Mouse (Mus musculus) midbrain, embryonic 12.5 days (tissue): ENCODE measurements at regions not wholly inside any gene's neighbourhood (a gene's known extent, or its start where the extent isn't known, plus 50 kb on each side); places are given as distances from the start of the nearest gene placed in this dataset.

Experiments
- ATAC-seq: fragments of 200-750 bp; cut with Nextera tagmentation; 2 replicates; pipeline ENCODE4 v1.8.0; 2017; ENCODE audit warnings: low read depth, moderate TSS enrichment, moderate library complexity; ENCODE audit not compliant: low FRiP score
- H3K27ac ChIP-seq: fragments of 300-500 bp; sonication (generic); replicated peaks from 2 replicates; pipeline ENCODE4 v1.5.1; 2016; ENCODE audit warnings: mild to moderate bottlenecking
- H3K27me3 ChIP-seq: fragments of 300-500 bp; sonication (generic); 2 replicates; pipeline ENCODE4 v1.6.1; 2016; ENCODE audit warnings: mild to moderate bottlenecking
- H3K36me3 ChIP-seq: fragments of 300-500 bp; sonication (generic); 2 replicates; pipeline ENCODE4 v1.6.1; 2016
- H3K4me1 ChIP-seq: fragments of 300-500 bp; sonication (generic); 2 replicates; pipeline ENCODE4 v1.6.1; 2016
- H3K4me2 ChIP-seq: fragments of 300-500 bp; sonication (generic); replicated peaks from 2 replicates; pipeline ENCODE4 v1.6.1; 2016; ENCODE audit warnings: mild to moderate bottlenecking, moderate library complexity
- H3K4me3 ChIP-seq: fragments of 300-500 bp; sonication (generic); 2 replicates; pipeline ENCODE4 v1.5.1; 2016; ENCODE audit warnings: mild to moderate bottlenecking
- H3K9ac ChIP-seq: fragments of 300-500 bp; sonication (generic); replicated peaks from 2 replicates; pipeline ENCODE4 v1.6.1; 2016; ENCODE audit warnings: mild to moderate bottlenecking, moderate library complexity
- H3K9me3 ChIP-seq: fragments of 300-500 bp; sonication (generic); 2 replicates; pipeline ENCODE4 v1.6.1; 2016; ENCODE audit warnings: mild to moderate bottlenecking
- WGBS: fragments of 180-500 bp; shearing (Covaris S2); methylation state at CpG from one replicate; pipeline ENCODE4 v1.1.7; 2016; 5-methylcytosine and 5-hydroxymethylcytosine counted together

DNA sequence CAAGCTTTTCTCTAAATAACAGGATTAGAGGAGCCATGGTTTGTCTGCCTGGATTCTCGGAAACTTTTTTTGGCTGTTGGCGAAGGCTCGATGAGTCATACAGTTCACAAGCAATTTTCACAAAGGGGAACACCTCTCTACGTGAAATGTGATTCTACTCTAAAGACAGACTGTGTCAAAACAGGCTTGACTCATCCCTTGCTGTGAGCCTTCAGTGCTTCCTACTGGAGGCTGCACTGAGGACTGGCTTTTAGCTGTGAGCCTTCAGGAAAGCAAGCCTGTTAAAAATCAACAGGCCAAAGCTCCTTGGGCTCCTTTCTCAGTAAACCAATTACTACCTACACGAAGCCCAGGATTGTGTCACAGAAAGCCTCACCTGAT is 330.6 kb downstream of the Klf6 start:
- no peak overlapping the region for H3K27ac ChIP-seq
- no peaks in the 10 kb centered on the region for H3K36me3 ChIP-seq
- no peak overlapping the region for H3K4me3 ChIP-seq
- H3K4me1 ChIP-seq = peaks cover 11% of the 10 kb centered on the region; the same call in 1 of the 2 replicates
- H3K9me3 ChIP-seq = no peaks in the 10 kb centered on the region
- H3K9ac ChIP-seq = no peak overlapping the region
- no peaks in the 10 kb centered on the region for H3K27me3 ChIP-seq
- H3K4me2 ChIP-seq = no peak overlapping the region
- ATAC-seq = no peak
- WGBS = 19% methylated on average over 5 of the region's 5 CpGs

DNA sequence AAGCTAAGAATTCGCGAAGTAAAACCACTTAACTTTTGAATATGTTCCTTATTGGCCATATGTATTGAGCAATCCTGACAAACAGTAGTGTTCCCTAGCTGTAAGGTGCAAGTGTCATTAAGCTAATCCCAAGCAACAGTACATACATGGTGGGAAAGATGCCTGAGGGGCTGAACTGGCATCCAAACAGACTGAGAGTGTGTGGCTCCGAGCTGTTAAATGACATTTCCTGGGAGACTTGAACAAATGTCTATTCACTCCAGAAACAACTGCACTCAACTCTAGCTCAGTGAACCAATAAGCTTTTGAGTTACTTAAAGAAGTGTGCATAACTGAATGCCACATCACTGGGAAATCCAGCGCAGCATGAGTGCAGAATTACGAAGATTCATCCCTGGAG is 335.4 kb downstream of the Klf6 start:
- Histone ChIP-seq H3K4me1 (peaks cover 11% of the 10 kb centered on the region; the same call in 1 of the 2 replicates), H3K9me3 (peaks cover 3% of the 10 kb centered on the region; the same call in 1 of the 2 replicates), H3K27ac (no peak overlapping the region), H3K9ac (no peak overlapping the region), H3K4me3 (no peak overlapping the region), H3K27me3 (no peaks in the 10 kb centered on the region), H3K36me3 (no peaks in the 10 kb centered on the region), H3K4me2 (no peak overlapping the region)
- 76% methylated on average over 5 of the region's 5 CpGs for WGBS
- no peak for ATAC-seq

DNA sequence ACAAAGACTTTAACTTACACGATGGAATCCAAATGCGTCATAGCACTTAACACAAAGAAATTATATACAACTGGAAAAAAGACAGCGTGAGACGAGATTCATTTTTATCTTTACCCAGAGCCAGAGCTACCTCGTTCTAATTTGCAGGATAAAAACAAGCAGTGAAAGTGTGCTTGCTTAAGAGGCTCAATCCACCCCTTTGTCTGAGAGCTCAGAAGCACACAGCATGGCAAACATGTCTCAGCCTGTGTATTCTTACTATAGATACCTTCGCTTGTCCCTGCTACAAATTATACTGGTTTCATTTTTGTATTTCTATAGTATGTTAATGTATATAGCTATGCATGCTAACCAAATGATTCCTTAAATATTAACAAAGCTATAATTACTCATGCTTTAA is 337.8 kb downstream of the Klf6 start:
- no peak overlapping the region for H3K4me2 ChIP-seq
- peaks cover 3% of the 10 kb centered on the region; the same call in 1 of the 2 replicates for H3K9me3 ChIP-seq
- no peak overlapping the region for H3K4me3 ChIP-seq
- H3K4me1 ChIP-seq = 0 out of 2 replicates have a peak, but pooled peaks cover 3% of the 10 kb centered on the region
- no peak for ATAC-seq
- no peak overlapping the region for H3K9ac ChIP-seq
- no peaks in the 10 kb centered on the region for H3K27me3 ChIP-seq
- H3K36me3 ChIP-seq = no peaks in the 10 kb centered on the region
- 70% methylated on average over 6 of the region's 6 CpGs for WGBS
- no peak overlapping the region for H3K27ac ChIP-seq

DNA sequence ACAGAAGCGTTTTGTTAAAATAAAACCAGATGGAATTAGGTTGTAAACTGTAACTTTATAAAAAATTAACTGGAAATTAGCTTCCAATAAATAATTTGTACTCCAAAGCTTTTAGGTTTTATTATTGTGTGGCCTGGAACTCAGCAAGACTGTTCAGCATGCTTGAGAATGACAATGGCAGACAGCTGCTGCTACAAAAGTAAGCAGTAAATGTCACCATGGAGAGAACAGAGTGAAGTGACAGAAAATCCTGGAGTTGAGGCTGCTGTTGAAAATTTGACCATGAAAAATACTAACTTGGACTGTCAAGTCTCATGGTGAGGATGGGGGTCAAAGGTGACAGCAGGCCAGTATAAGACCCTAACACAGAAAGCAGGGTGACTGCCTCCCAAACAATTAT is 340.2 kb downstream of the Klf6 start:
- H3K36me3 ChIP-seq = no peaks in the 10 kb centered on the region
- no peak overlapping the region for H3K4me2 ChIP-seq
- H3K27ac ChIP-seq = no peak overlapping the region
- ATAC-seq = no peak
- WGBS = 88% methylated on average over 1 of the region's 1 CpGs
- no peak overlapping the region for H3K9ac ChIP-seq
- H3K4me1 ChIP-seq = no peaks in the 10 kb centered on the region
- peaks cover 3% of the 10 kb centered on the region; the same call in 1 of the 2 replicates for H3K9me3 ChIP-seq
- H3K27me3 ChIP-seq = no peaks in the 10 kb centered on the region
- H3K4me3 ChIP-seq = no peak overlapping the region

DNA sequence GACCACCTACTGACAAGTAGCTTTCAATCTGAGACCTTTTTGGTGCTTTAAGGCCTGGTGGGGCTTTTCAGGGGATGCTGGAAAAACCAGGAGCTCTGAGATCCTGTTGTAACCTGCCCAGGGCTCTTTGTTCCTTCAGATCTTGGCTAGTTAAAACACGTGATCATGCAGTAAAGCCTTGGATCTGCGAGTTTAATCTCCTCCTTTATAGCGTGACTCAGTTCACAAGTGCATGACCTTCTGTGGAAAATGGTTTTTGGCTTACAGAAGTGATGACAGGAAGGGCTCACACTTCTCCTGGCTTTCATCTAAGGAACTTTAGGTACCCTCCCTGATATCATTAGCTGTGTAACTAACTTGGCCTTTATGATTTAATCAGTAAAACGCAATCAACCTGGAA is 343.1 kb upstream of the Pitrm1 start:
- Histone ChIP-seq H3K36me3 (no peaks in the 10 kb centered on the region), H3K27ac (no peak overlapping the region), H3K4me1 (no peaks in the 10 kb centered on the region), H3K9me3 (no peaks in the 10 kb centered on the region), H3K27me3 (no peaks in the 10 kb centered on the region), H3K9ac (no peak overlapping the region), H3K4me2 (no peak overlapping the region), H3K4me3 (no peak overlapping the region)
- no peak for ATAC-seq
- 85% methylated on average over 4 of the region's 4 CpGs for WGBS

DNA sequence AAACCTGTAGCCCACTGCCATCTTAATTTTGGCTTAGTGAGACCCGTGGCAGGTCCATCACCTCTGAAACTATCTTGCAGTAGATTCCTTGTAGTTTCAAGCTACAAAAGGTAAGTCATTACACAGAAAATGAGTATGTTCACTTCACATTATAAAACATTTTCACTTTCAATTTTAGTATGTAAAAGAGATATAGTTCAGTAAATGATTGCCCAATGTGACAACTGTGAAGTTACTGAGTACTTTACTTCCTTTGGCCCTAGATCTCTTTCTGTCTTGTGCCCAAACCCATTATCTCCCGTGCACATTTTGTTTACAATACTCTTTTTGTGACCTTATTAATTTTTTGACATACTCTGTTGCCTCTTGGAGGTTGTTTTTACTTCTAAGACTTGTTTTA is 335.4 kb upstream of the Pitrm1 start:
- Histone ChIP-seq H3K9me3 (no peaks in the 10 kb centered on the region), H3K9ac (no peak overlapping the region), H3K27me3 (no peaks in the 10 kb centered on the region), H3K36me3 (no peaks in the 10 kb centered on the region), H3K4me3 (no peak overlapping the region), H3K4me1 (no peaks in the 10 kb centered on the region), H3K4me2 (no peak overlapping the region), H3K27ac (no peak overlapping the region)
- no peak for ATAC-seq
- WGBS = 87% methylated on average over 2 of the region's 2 CpGs

DNA sequence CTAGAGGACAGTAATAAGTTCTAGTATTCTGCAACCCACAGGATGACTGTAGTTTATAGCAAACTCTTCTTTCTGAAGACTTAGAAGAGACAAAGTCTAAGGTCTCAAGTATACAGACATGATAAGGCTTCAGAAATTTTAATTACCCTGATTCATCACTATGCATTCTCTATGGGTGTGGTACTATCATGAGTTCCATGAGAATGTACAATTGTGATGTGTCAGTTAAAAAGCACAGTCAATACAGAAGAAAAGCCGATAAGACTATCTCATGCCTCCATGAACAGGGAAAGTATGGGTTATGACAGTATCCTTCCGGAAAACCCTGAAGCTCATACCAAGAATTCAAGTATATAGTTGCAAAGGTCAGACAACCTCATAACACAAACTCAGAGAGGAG is 333.8 kb upstream of the Pitrm1 start:
- Histone ChIP-seq H3K9ac (no peak overlapping the region), H3K9me3 (no peaks in the 10 kb centered on the region), H3K27me3 (no peaks in the 10 kb centered on the region), H3K4me1 (no peaks in the 10 kb centered on the region), H3K27ac (no peak overlapping the region), H3K4me2 (no peak overlapping the region), H3K4me3 (no peak overlapping the region), H3K36me3 (no peaks in the 10 kb centered on the region)
- ATAC-seq = no peak
- 91% methylated on average over 2 of the region's 2 CpGs for WGBS

DNA sequence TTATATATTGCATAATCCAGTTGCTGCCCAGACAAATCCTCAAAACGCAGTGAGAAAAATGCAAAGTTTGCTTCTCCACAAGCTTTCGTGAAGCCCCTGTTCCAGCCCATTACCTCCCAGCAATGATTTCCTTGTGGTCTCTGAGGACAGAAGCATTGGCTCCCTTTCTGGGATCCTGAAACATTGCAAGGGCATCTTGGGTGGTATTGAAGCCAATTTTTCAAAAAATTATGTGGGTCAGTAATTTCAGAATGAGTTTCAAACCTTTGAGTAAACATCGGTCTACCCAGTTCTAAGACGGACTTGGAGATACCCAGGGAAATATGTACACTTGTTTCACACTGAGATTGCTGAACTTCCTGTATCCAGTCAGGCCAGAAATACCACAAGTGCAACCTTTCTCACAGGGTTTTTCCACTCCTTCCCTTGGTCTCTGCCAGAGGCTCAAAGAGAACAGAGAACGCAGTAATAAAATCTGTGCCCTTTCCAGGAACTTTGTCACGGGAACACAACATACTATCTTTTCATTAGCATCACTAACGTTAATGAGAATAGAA is 321.8 kb upstream of the Pitrm1 start:
- ATAC-seq = no peak
- Histone ChIP-seq H3K9ac (no peak overlapping the region), H3K27ac (no peak overlapping the region), H3K4me1 (no peaks in the 10 kb centered on the region), H3K4me3 (no peak overlapping the region), H3K9me3 (no peaks in the 10 kb centered on the region), H3K4me2 (no peak overlapping the region), H3K27me3 (0 out of 2 replicates have a peak, but pooled peaks cover 6% of the 10 kb centered on the region), H3K36me3 (no peaks in the 10 kb centered on the region)
- WGBS = 86% methylated on average over 7 of the region's 7 CpGs

DNA sequence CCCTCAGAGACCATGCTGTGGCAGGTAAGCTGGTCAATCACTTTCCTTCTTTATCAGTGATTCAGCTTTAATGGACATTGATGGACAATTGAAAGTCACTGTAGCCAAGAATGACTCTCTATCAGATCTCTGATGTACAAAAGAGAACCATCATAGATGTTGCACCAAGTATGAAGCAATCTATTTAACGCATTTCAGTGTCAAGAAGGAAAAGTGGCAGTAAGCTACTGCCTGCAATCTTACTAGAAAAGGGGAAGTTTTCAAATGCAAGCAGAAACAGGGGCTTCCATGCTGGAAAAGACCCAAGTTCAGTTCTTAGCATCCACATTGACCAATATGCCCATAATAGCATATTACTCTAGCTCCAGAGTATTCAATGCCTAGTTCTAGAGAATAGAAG is 319.7 kb upstream of the Pitrm1 start:
- no peaks in the 10 kb centered on the region for H3K4me1 ChIP-seq
- ATAC-seq = no peak
- H3K9me3 ChIP-seq = no peaks in the 10 kb centered on the region
- H3K27ac ChIP-seq = no peak overlapping the region
- no peak overlapping the region for H3K4me3 ChIP-seq
- 0 out of 2 replicates have a peak, but pooled peaks cover 6% of the 10 kb centered on the region for H3K27me3 ChIP-seq
- no peaks in the 10 kb centered on the region for H3K36me3 ChIP-seq
- H3K9ac ChIP-seq = no peak overlapping the region
- no peak overlapping the region for H3K4me2 ChIP-seq
- WGBS = 97% methylated on average over 1 of the region's 1 CpGs

DNA sequence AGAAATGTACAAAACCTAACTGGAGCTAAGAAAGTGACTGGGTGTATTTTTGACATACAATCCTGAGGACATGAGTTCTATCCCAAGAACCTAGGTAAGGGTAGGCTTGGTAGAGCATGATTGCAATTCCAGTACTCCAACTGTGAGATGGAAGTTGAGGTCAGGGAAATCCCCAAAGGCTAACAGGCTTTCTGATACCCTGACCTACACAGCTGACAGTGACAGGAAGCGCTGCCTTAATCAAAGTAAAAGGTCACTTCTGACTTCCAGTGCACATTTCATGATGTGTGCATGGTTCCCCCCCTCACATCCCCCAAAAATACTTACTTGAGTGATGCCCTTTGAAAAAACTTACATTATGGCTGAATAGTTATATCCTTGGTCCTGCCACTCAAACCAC is 312.6 kb upstream of the Pitrm1 start:
- ATAC-seq = no peak
- Histone ChIP-seq H3K4me3 (no peak overlapping the region), H3K9ac (no peak overlapping the region), H3K27ac (no peak overlapping the region), H3K4me2 (no peak overlapping the region), H3K9me3 (no peaks in the 10 kb centered on the region), H3K36me3 (no peaks in the 10 kb centered on the region), H3K4me1 (no peaks in the 10 kb centered on the region), H3K27me3 (0 out of 2 replicates have a peak, but pooled peaks cover 4% of the 10 kb centered on the region)
- 86% methylated on average over 1 of the region's 1 CpGs for WGBS

DNA sequence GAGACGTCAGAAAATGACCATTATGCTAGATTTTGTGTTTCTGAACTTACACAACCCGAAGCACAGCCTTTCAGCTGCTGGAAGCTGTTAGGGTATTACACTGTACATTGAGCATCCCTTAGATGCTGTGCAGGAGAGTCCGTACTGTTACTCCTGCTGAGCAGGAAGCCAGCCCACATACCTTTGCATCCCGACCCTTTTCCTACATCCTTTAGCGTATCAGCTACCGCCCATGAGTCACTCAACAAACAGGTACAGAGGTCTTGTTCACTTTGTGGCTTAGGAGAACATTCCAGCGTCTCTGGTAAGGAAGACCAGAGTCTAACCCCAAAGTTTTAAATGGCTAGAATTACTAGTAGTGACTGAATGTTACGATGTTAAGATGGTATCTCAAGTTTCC is 311.4 kb upstream of the Pitrm1 start:
- no peak overlapping the region for H3K4me3 ChIP-seq
- H3K27me3 ChIP-seq = 0 out of 2 replicates have a peak, but pooled peaks cover 4% of the 10 kb centered on the region
- H3K9me3 ChIP-seq = no peaks in the 10 kb centered on the region
- WGBS = 88% methylated on average over 8 of the region's 8 CpGs
- H3K9ac ChIP-seq = no peak overlapping the region
- no peaks in the 10 kb centered on the region for H3K4me1 ChIP-seq
- no peaks in the 10 kb centered on the region for H3K36me3 ChIP-seq
- no peak for ATAC-seq
- no peak overlapping the region for H3K27ac ChIP-seq
- H3K4me2 ChIP-seq = no peak overlapping the region

DNA sequence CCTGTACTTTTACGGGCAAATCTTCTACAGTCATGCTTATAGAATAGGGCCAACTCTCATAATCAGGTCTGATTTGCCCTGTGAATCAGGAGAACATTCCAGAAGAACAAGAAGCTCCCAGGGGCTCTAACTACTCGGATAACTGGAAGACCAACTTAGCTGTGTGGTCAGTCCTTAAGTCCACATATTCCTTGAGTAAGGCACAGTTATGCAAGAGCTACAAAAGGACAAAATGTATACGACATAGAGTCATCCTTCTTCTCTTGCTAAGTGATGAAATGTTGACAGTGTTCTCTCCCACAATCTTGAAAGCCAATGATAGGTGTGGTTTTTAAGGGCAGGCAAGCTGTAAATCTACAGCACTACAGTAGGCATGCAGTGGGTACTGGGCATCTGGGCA is 310.7 kb upstream of the Pitrm1 start:
- 86% methylated on average over 3 of the region's 3 CpGs for WGBS
- no peak for ATAC-seq
- Histone ChIP-seq H3K4me3 (no peak overlapping the region), H3K9me3 (no peaks in the 10 kb centered on the region), H3K36me3 (no peaks in the 10 kb centered on the region), H3K27me3 (0 out of 2 replicates have a peak, but pooled peaks cover 4% of the 10 kb centered on the region), H3K9ac (no peak overlapping the region), H3K4me1 (no peaks in the 10 kb centered on the region), H3K4me2 (no peak overlapping the region), H3K27ac (no peak overlapping the region)

DNA sequence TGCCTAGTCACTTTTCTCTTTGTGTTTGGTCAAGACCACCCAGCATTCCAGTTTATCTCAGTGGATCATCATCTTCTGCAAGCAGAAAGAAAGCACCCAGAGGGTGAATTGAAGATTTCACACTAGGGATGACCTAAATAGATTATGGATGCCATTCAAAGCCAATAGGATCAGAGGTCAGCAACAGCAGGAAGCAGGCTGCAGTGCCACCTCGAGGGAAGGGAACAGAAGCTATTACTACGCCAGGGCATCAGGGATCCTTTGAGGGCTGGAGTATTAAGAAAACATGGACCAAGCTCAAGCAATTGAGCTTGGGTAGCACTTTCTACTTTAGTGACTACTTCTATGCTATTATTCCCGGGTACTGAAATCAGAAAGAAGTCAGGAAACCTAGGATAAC is 307.1 kb upstream of the Pitrm1 start:
- H3K4me3 ChIP-seq = no peak overlapping the region
- no peak overlapping the region for H3K4me2 ChIP-seq
- 0 out of 2 replicates have a peak, but pooled peaks cover 4% of the 10 kb centered on the region for H3K27me3 ChIP-seq
- WGBS = 24% methylated on average over 3 of the region's 3 CpGs
- no peaks in the 10 kb centered on the region for H3K4me1 ChIP-seq
- H3K9me3 ChIP-seq = no peaks in the 10 kb centered on the region
- no peak overlapping the region for H3K9ac ChIP-seq
- H3K36me3 ChIP-seq = no peaks in the 10 kb centered on the region
- no peak overlapping the region for H3K27ac ChIP-seq
- ATAC-seq = no peak
